Mouse (Mus musculus): Measurements from ENCODE around the gene Nlrc4. TPM values are rescaled to one million over a fixed set of nuclear protein-coding genes. Genes with fewer than 3 reads are reported as not detected.
"Not testable (repeated sequence)": the region's sequence is repeated elsewhere in the genome, so short reads cannot be mapped to it uniquely, and the experiment has no call there.

Nlrc4 gene
- 0.33 and 0.44 TPM in 2 replicates for polyA plus RNA-seq (2015; fragmentation: Nextera tagmentation; extraction: Ambion mirVana)

DNA sequence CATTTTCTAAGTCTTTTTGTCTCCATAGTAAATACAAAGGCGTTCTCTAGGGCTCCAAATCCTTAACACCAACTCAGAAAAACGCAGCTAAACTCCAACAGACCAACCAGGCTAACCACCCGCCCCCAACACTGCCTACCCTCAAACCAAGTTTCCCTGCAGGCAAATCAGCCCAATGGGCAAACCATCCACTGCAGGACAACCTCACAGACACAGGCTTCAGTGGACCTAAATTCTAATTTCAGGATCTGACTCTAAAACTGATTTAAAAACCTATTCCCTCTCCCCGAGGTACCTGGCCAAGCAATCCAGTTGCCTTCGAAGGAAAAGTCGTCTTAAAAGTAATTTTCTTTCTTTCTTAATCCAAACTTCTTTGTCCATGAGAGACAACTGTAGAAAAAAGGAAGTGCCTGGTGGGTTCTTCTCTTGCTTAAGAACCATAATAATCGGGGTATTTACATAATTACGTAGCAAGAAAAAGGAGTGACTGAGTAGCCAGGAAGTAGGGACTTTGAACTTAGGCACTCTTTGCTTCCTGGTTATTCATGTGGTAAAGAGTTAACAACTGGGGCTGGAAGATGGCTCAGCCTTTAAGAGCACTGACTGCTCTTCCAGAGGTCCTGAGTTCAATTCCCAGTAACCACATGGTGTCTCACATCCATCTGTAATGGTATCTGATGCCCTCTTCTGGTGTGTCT, at the start of gene Nlrc4:
TSS of gene Nlrc4 (minus strand) at position 432 of the 698 bp plus-strand sequence.
- no peak for ATAC-seq (ENCODE audit: low read depth)
- no peak within 1 kb of the TSS for H3K4me2 ChIP-seq
- H3K4me3 ChIP-seq = no peak within 1 kb of the TSS
- no peaks in the 10 kb centered on the region for H3K36me3 ChIP-seq
- no peaks in the 10 kb centered on the region for H3K27me3 ChIP-seq
- H3K9me3 ChIP-seq = no peaks in the 10 kb centered on the region
- H3K27ac ChIP-seq (replicated peaks) = no peak within 1 kb of the TSS
- H3K9ac ChIP-seq = no peak within 1 kb of the TSS
- no peaks in the 10 kb centered on the region for H3K4me1 ChIP-seq (replicated peaks)
- WGBS = 50% methylated on average over 8 of the region's 8 CpGs

DNA sequence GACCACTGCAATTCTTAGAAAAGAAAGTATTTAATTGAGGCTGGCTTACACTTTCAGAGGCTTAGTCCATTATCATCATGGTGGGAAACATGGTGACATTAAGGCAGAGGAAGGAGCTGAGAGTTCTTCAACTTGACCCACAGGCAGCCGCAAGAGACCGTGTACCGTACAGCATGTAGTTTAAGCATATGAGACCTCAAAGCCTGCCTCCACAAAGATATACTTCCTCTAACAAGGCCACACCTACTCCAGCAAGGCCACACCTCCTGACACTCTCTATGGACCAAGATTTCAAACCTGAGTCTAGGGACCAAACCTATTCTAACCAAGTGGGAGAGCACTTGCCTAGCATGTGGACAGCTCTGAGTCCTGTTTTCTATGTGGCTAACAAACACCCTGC, 49.7 kb upstream of the Nlrc4 start:
- ATAC-seq (ENCODE audit: low read depth) = no peak

GRCm38 (mm10) chr17:74507934-74508333, 49.0 kb upstream of the Nlrc4 start:
- WGBS = 83% methylated on average over 2 of the region's 2 CpGs
- Histone ChIP-seq H3K27me3 (no peaks in the 10 kb centered on the region), H3K4me2 (no peak overlapping the region), H3K27ac (replicated peaks) (no peak overlapping the region), H3K4me1 (replicated peaks) (no peaks in the 10 kb centered on the region), H3K36me3 (no peaks in the 10 kb centered on the region), H3K9me3 (no peaks in the 10 kb centered on the region), H3K9ac (no peak overlapping the region), H3K4me3 (no peak overlapping the region)
- ATAC-seq (ENCODE audit: low read depth) = no peak

More for the DNA sequence above, 49.7 kb upstream of the Nlrc4 start:
- H3K36me3 ChIP-seq = no peaks in the 10 kb centered on the region
- H3K4me3 ChIP-seq = no peak overlapping the region
- H3K4me1 ChIP-seq (replicated peaks) = no peaks in the 10 kb centered on the region
- no peak overlapping the region for H3K27ac ChIP-seq (replicated peaks)
- no peak overlapping the region for H3K4me2 ChIP-seq
- H3K27me3 ChIP-seq = no peaks in the 10 kb centered on the region
- no peak overlapping the region for H3K9ac ChIP-seq
- no peaks in the 10 kb centered on the region for H3K9me3 ChIP-seq
- 84% methylated on average over 3 of the region's 3 CpGs for WGBS

DNA sequence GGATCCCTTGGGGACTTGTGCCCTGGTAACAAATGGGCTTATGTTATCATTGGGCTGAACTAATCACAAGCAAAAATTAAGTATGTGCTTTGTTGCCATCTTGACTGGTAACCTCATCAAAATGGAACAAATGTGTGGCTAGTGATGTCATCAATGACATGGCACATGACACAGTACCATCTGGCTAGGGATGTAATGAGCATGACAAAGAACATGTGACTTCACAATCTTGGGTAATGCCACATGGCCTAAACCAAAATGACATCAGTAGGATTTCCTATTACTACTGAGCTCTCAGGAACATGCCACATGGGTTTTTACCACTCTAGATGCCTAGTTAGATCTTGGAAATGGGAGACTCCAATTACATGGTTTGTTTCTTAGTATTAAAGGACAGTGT, 42.1 kb upstream of the Nlrc4 start:
- no peaks in the 10 kb centered on the region for H3K4me1 ChIP-seq (replicated peaks)
- no peak for ATAC-seq (ENCODE audit: low read depth)
- no peaks in the 10 kb centered on the region for H3K27me3 ChIP-seq
- H3K4me2 ChIP-seq = no peak overlapping the region
- H3K36me3 ChIP-seq = peaks cover 45% of the 10 kb centered on the region
- H3K9me3 ChIP-seq = no peaks in the 10 kb centered on the region
- H3K4me3 ChIP-seq = no peak overlapping the region
- no peak overlapping the region for H3K9ac ChIP-seq
- H3K27ac ChIP-seq (replicated peaks) = no peak overlapping the region

DNA sequence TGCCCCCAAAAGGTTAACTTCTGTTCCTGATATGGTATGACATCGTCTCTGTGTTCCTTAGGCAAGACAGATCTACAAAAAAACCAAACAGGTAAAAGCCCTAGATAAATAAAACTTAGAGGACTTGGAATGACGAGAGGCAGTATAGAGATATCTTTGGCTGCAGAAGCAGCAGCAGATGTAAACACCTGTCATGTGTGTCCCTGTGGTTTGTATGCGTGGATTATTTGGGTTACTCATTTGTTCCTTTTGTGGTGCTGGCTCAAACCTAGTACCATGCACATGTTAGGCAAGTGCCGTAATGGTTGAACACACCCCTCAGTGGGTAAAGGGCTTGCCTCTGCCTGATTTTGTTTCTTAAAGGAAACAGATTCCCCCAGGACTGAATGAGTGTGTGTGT, 41.3 kb upstream of the Nlrc4 start:
- Histone ChIP-seq H3K4me1 (replicated peaks) (no peaks in the 10 kb centered on the region), H3K9ac (no peak overlapping the region), H3K4me2 (no peak overlapping the region), H3K9me3 (no peaks in the 10 kb centered on the region), H3K36me3 (peaks cover 52% of the 10 kb centered on the region), H3K4me3 (no peak overlapping the region), H3K27ac (replicated peaks) (no peak overlapping the region), H3K27me3 (no peaks in the 10 kb centered on the region)
- no peak for ATAC-seq (ENCODE audit: low read depth)
- WGBS = 95% methylated on average over 4 of the region's 4 CpGs

DNA sequence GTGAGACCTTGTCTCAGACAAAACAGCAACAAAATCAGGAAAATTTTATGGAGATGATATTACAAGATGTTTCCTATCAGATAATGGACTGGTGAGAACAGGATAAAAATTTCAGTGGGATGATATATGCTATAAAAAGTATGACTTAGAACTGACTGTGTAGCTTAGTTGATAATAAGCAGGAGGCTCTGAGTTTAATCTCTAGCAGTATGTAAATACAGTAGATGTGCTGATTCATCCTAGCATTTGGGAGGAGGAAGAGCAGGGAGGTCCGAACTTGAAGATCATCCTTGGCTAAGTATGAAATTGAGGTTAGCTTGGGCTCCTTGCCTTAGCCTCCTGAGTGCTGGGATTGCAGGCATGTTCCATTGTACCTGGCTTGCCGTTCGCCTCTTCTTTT, 32.6 kb upstream of the Nlrc4 start:
- peaks cover 41% of the 10 kb centered on the region for H3K36me3 ChIP-seq
- ATAC-seq (ENCODE audit: low read depth) = no peak
- H3K27ac ChIP-seq (replicated peaks) = no peak overlapping the region
- H3K4me2 ChIP-seq = no peak overlapping the region
- H3K9me3 ChIP-seq = no peaks in the 10 kb centered on the region
- 92% methylated on average over 3 of the region's 3 CpGs for WGBS
- no peaks in the 10 kb centered on the region for H3K27me3 ChIP-seq
- no peak overlapping the region for H3K9ac ChIP-seq
- no peak overlapping the region for H3K4me3 ChIP-seq
- H3K4me1 ChIP-seq (replicated peaks) = peaks cover 15% of the 10 kb centered on the region

GRCm38 (mm10) chr17:74489901-74490220, 30.9 kb upstream of the Nlrc4 start:
- no peak for ATAC-seq (ENCODE audit: low read depth)
- Histone ChIP-seq H3K27ac (replicated peaks) (peak overlapping the region; percentile 80), H3K4me1 (replicated peaks) (peaks cover 15% of the 10 kb centered on the region), H3K9me3 (no peaks in the 10 kb centered on the region), H3K4me2 (peak overlapping the region; percentile 69), H3K4me3 (peak overlapping the region; percentile 93), H3K9ac (peak overlapping the region; percentile 94), H3K36me3 (peaks cover 27% of the 10 kb centered on the region), H3K27me3 (no peaks in the 10 kb centered on the region)
- under 1% methylated on average over 12 of the region's 12 CpGs for WGBS

DNA sequence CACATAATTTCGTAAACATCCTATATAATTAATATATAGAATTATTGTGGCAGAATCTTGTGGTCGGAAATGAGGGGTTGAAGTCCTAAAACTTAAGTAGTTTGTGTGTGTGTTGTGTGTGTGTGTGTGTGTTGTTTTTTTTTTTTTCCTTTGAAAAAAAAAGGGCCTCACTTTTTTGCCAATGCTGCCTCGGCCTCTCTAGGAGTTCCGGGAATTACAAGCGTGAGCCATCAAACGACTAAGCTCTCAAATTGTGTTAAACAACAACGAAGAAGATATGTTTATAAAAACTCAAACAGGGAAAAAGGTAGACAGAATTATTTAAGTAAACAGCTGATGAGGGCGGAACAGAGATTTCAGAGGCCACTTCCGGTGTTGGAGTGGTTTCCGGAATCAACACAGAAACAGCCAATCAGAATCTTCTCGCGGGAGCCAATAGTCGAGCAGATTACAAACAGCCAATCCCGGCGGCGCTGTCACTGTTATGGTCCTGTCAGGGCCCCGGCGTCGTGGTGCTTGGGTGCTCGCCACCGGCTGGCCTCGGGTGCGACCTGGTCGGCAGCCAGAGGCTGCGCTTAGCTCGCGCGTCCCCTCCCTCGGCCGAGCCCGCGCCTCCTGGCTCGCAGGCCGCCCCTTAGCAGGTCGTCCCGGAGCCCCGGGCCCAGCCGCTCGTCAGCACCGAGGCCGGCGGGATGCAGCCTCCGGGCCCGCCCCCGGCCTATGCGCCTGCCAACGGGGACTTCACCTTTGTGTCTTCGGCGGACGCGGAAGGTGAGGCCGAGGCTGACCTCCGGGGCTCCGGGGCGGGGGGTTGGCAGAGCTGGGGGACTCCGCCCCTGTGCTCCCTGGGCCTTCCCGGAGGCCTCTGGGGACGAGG, 30.3 kb upstream of the Nlrc4 start, which contains the start of gene Yipf4:
TSS of gene Yipf4 (plus strand) at position 470 of the 877 bp plus-strand sequence.
- Histone ChIP-seq H3K27me3 (no peaks in the 10 kb centered on the region), H3K9me3 (no peaks in the 10 kb centered on the region), H3K4me2 (peak within 1 kb of the TSS; percentile 69), H3K4me3 (peak within 1 kb of the TSS; percentile 93), H3K27ac (replicated peaks) (peak within 1 kb of the TSS; percentile 80), H3K4me1 (replicated peaks) (peaks cover 15% of the 10 kb centered on the region), H3K9ac (peak within 1 kb of the TSS; percentile 94), H3K36me3 (peaks cover 21% of the 10 kb centered on the region)
- peak; percentile 100 for ATAC-seq (ENCODE audit: low read depth)
- WGBS = 6% methylated on average over 58 of the region's 58 CpGs

DNA sequence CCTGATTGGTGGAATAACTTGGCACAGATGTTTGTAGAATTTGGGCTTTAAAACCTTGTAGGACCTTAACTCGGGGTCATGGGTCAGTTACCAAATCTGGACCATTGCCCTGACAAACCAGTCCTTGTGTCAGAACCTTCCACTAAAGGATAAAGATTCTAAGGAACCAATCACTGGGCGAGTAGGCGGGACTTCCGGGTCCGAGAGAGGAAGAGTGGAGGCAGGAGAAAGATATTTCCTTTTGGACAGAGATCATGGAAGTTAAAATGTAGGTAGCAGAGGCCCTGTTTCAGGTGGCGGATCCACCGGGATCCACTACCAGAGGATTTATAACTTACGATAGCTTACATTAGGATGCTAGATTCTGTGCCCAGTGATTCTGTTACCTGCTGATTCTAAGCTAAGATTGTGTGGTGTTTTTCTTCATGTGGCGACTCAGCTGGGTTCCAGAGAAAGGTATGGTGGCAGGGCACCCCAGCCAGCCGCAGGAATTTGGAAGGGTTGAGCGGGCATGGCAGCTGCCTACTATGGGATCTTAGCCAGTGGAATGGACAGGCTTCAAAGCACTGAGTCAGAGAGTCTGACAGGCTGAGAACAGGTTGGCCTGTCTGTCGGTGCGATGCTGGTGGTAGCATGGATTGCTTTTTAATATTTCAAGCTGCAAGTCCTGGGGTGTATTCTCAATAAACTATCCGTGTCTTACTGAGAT, 21.6 kb upstream of the Nlrc4 start:
- no peaks in the 10 kb centered on the region for H3K36me3 ChIP-seq
- no peaks in the 10 kb centered on the region for H3K9me3 ChIP-seq
- no peak overlapping the region for H3K4me2 ChIP-seq
- H3K9ac ChIP-seq = no peak overlapping the region
- no peaks in the 10 kb centered on the region for H3K27me3 ChIP-seq
- no peak for ATAC-seq (ENCODE audit: low read depth)
- 87% methylated on average over 14 of the region's 14 CpGs for WGBS
- no peaks in the 10 kb centered on the region for H3K4me1 ChIP-seq (replicated peaks)
- no peak overlapping the region for H3K27ac ChIP-seq (replicated peaks)
- H3K4me3 ChIP-seq = no peak overlapping the region

DNA sequence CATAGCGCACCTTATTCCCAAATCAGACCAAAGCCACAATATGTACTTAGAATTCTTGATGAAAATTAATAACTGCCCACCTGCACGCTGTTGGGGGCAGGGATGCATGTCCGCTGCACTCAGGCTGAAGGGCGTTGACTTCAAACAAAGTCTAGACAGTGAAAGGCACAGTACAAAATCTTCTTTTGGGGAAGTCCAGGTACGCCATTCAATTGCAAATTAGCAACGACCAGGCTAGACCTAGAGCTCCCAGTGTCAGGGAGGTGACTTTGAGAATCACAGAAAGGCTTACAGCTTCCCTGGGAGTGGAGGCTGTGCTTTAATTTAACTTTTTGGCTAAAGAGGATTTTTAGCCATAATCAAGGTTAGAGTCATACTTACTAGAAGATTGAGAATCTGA, 11.2 kb upstream of the Nlrc4 start:
- WGBS = 79% methylated on average over 6 of the region's 6 CpGs
- not testable (repeated sequence) for H3K4me3 ChIP-seq; H3K27me3 ChIP-seq; H3K36me3 ChIP-seq; H3K9me3 ChIP-seq; H3K9ac ChIP-seq; ATAC-seq (ENCODE audit: low read depth); H3K4me1 ChIP-seq (replicated peaks); H3K27ac ChIP-seq (replicated peaks); H3K4me2 ChIP-seq

DNA sequence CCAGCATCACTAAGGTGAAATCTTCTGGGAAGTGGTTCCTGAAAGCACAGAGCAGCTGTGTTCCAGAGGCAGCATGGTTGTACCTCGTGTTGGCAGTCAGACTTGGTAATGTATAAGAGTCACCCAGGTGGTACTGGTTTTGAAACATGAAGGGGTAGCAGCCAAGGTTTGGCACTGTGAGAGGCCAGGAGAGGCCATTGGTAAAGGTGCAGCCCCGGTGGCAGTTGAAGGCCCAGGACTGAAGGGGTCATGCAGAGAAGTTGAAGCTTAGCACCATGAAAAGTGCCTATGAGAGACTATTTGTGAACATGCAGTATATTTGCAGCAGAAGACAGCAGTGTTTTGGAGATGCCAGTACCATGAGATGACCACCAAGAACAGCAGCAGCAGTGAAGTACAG, 9.0 kb upstream of the Nlrc4 start:
- not testable (repeated sequence) for H3K9me3 ChIP-seq; H3K9ac ChIP-seq; ATAC-seq (ENCODE audit: low read depth); H3K27ac ChIP-seq (replicated peaks); H3K4me3 ChIP-seq; H3K27me3 ChIP-seq; H3K4me2 ChIP-seq; H3K36me3 ChIP-seq; H3K4me1 ChIP-seq (replicated peaks)
- 81% methylated on average over 2 of the region's 2 CpGs for WGBS

- Histone ChIP-seq H3K9me3 (no peaks in the 10 kb centered on the region), H3K9ac (no peak overlapping the region), H3K4me2 (no peak overlapping the region), H3K36me3 (no peaks in the 10 kb centered on the region), H3K27ac (replicated peaks) (no peak overlapping the region), H3K27me3 (no peaks in the 10 kb centered on the region), H3K4me3 (no peak overlapping the region), H3K4me1 (replicated peaks) (no peaks in the 10 kb centered on the region)
- ATAC-seq (ENCODE audit: low read depth) = no peak
These were observed 4.6 kb upstream of the Nlrc4 start for GRCm38 (mm10) chr17:74463510-74463909.
